Mouse (Mus musculus): Measurements from ENCODE around the gene 4833439L19Rik. TPM values are rescaled to one million over a fixed set of nuclear protein-coding genes. Genes with fewer than 3 reads are reported as not detected.

The 4833439L19Rik gene
- 31.2 and 34.3 TPM in 2 replicates for polyA plus RNA-seq (2012)

DNA sequence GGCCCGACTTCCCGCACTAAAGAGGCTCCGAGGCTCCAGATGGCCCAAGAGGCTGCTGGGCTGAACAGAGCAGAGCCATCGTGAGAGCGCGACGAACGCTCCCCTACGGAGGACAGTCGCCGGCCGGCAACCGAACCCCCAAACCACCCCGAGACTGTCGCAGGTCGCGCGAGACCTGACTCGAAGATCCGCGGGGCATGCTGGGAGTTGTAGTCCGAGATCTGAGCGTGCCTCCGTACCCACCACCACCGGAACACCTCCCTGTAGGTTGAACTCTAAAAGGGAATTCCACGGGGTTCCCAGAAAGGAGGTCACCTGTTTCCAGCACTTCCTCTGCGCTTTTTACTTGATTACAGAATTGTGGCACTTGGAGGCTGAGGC lies at the start of gene 4833439L19Rik:
Gene 4833439L19Rik, minus strand, starts transcription at position 235 of the 381 bp plus-strand sequence.

DNA sequence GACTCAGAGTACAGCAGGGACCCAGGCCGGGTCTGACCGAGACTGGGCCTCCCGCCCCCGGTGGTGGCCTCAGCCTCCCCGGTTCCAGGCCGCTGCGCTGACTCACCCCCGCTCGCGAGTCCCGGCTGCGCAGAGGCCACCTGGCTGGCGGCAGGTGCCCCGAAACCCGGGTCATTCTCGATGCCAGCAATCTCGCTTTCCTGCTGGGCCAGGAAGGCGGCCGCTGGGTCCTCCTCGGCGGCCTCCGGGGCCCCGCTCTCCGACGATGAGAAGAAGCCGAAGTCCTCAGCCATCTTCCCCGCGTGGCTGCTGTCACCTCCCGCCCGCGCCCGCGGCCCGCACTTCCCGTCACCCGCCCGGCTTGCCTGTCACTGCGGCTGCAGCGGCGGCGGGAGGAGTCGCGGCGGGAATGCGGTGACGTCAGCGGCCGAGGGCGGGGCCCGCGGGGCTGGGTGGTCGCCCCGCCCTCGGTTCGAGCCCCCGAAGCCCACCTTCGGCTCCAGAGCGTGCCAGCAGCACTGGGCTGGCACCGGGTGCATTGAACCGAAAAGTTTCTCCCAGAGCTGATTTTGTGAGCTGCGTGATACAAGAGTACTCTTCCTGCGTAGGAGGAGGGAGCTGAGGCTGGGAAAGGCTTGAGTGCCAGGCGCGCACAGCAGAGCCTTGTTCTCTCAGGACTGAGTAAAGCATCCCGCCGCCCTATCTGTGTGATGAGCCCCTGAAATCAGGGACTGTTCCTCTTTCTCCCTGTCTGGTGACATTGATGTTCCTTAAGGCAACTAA lies 45.9 kb upstream of the 4833439L19Rik start, which contains the start of gene Cltb:
Gene Cltb, minus strand, starts transcription at position 373 of the 783 bp plus-strand sequence.

DNA sequence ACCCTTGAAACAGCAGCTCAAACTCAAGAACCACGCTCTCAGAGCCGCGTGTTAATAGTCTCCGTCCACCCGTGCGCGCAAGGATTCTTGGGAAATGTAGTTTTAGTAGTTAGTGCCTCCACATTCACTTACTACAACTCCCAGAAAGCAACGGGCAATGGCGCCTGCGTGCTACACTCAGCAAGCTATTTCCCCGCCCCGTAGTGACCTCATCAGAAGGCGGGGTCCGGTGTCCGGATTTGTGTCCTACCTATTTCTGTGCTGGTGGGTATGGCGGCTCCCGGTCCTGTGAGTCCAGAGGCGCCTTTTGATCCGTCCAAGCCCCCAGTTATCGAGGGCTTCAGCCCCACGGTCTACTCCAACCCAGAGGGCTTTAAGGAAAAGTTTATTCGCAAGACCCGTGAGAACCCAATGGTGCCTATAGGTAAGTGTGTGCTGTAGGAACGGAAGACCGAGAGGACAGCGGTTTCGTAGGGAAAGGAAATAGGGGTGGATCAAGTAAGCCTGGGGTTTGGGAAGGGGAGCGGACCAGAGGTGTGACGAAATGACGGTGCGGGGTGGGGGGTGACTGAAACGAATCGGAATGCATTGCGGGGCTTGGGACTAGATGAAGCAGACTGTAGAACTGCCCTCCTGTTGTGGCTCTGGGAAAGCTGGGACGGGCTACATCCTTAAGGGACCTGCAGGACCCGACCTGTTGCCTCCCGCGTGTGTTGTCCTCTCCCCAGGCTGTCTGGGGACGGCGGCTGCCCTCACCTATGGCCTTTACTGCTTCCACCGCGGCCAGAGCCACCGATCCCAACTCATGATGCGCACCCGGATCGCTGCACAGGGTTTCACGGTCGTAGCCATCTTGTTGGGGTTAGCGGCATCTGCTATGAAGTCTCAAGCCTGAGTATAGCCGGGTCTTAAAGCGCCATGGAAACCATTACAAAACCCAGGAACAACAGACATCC lies 25.0 kb upstream of the 4833439L19Rik start, which contains the start of the genes Nop16 and Higd2a:
Gene Nop16, minus strand, starts transcription at position 95 of the 956 bp plus-strand sequence.
Gene Higd2a, plus strand, starts transcription at position 212 of the 956 bp plus-strand sequence.

DNA sequence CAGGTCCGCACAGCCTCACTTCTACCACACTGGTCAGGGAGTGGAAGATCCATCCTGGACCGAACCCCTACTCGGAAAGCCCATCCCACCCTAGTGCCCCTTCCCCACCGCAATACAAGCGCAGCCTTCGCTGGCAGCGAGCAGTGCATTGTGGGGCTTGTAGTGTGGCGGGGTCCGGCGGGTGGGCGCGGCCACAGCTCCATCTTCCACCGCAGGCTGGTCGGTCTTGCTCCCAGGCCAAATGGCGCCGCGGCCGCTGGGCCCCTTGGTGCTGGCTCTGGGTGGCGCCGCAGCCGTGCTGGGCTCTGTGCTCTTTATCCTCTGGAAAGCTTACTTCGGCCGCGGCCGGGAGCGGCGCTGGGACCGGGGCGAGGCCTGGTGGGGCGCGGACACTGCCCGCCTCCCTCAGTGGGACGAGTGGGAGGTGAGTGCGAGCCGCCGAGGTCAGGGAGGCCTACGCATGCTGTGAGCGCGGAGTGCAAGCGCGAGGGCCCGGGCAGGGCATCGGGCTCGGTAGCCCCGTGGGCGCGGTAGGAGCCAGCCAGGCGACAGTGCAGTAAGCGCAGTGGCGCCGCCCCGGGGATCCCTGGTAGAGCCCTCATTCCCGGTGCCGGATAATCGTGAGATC lies 9.7 kb upstream of the 4833439L19Rik start, which contains the start of gene Arl10:
Gene Arl10, plus strand, starts transcription at position 162 of the 628 bp plus-strand sequence.

DNA sequence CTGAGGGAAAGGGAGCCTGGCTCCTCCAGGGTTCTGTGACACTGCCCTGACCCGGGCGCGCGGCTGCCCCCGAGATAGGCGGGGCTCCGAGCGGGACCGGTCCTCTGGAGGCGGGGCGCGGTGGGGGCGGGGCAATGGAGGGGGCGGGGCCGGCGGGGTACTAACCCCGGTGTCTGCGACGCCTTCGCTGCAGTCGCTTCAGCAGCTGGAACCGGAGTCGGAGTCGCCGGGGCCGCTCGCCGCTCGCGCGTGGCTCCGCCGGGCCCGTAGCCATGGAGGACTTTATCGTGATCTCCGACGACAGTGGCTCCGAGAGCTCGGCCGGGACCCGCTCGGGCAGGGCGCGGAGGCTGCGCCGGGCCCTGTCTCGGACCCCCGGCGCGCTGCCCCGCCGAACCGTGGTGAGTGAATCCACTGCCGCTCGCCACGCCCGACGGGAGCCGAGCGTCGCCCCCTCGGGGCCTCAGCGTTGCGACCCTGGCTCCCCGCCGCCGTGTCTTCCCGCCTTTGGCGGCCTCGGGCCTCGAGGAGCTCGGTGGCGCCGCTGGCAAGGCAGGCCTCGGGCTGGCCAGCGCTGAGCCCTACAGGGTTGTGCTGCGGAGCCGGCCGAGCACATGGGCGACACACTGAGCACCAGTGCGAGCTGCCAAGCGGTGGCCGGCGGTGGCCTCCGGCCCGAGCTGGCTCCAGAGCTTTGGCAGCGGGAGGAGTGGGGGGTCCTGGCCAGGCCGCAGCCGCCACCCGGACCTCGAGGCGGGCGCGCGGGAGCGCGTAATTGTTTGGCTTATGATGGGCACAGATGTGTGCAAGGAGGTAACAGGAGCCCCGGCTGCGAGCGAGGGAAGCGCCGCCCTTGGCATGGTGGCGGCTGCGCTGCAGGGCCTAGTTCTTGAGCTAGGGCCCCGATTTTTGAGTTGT lies 61.4 kb downstream of the 4833439L19Rik start, which contains the start of gene Simc1:
Gene Simc1, plus strand, starts transcription at position 176 of the 918 bp plus-strand sequence.

Other genes starting within 250 kb of the 4833439L19Rik start
- 8.0 and 8.8 TPM in 2 replicates for gene Cplx2, start 194.1 kb downstream of the 4833439L19Rik start, polyA plus RNA-seq (2012)
- 110 and 135 TPM in 2 replicates for gene Thoc3, start 96.6 kb downstream of the 4833439L19Rik start, polyA plus RNA-seq (2012)
- 1.2 and 3.5 TPM in 2 replicates for gene Simc1, start 61.7 kb downstream of the 4833439L19Rik start, polyA plus RNA-seq (2012)
- gene Arl10, start 9.6 kb upstream of the 4833439L19Rik start, polyA plus RNA-seq (2012), result 11.3 and 12.8 TPM in 2 replicates
- gene Nop16, start 24.7 kb upstream of the 4833439L19Rik start, polyA plus RNA-seq (2012), result 50.1 and 65.2 TPM in 2 replicates
- gene Higd2a, start 24.8 kb upstream of the 4833439L19Rik start, polyA plus RNA-seq (2012), result 57.0 and 57.7 TPM in 2 replicates
- gene Cltb, start 45.9 kb upstream of the 4833439L19Rik start, polyA plus RNA-seq (2012), result 43.2 and 64.2 TPM in 2 replicates
- 10.4 and 13.4 TPM in 2 replicates for gene Faf2, start 56.3 kb upstream of the 4833439L19Rik start, polyA plus RNA-seq (2012)
- gene Rnf44, start 128.5 kb upstream of the 4833439L19Rik start, polyA plus RNA-seq (2012), result 415 and 551 TPM in 2 replicates
- 0.02 TPM in 1 of 2 replicates, not detected in the other for gene Cdhr2, start 136.0 kb upstream of the 4833439L19Rik start, polyA plus RNA-seq (2012)
- gene Gprin1, start 184.4 kb upstream of the 4833439L19Rik start, polyA plus RNA-seq (2012), result not detected in 2 replicates
- gene Sncb, start 201.2 kb upstream of the 4833439L19Rik start, polyA plus RNA-seq (2012), result not detected in 2 replicates
- gene Eif4e1b, start 218.6 kb upstream of the 4833439L19Rik start, polyA plus RNA-seq (2012), result not detected in 2 replicates
- gene Tspan17, start 223.9 kb upstream of the 4833439L19Rik start, polyA plus RNA-seq (2012), result 2.0 and 2.8 TPM in 2 replicates

All from megakaryocyte-erythroid progenitor cell, adult 5 weeks (primary cell).